Mouse (Mus musculus) heart, postnatal 0 days (tissue): ENCODE measurements around the gene Ttc6.

Experiments
- CTCF ChIP-seq: IDR thresholded peaks from 2 replicates; pipeline ENCODE4 v1.5.1; 2016; ENCODE audit warnings: antibody characterized with exemption, control low read depth, low read depth
- EP300 ChIP-seq: IDR thresholded peaks from 2 replicates; pipeline ENCODE4 v1.6.1; 2016; ENCODE audit warnings: antibody characterized with exemption, low read depth

DNA sequence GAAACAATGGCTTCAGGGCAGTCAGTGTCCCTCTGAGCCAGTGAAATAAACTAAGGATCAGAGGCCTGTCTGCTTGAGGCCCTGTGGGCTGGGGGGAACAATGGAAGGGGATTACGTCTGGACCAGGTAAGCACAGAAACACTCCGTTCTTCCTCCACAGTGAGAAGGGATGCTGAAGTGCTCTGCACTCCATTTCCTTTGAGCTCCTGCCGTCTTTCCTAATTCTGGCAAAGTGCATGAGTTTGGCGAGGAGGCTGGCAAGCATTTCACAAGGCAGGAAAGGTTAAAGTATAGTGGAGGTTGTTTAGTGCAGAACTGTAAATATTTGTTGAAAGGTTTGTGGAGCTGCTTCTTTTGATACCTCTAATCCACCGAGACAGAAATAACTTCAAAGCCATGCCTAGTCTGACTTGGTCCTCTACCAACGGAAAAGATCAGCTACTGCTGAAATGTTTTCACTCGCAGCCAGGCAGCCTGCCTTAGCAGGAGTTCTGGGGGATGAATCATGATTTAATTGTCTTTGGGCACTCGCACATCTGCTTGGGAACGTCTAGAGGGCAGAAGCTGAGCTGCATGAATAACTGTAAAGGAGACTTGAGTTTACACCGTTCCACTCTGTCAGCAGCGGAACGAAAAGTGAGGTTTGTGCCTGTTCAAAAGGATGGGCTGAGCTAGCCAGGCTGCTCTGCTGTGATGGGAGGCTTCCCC is 212.5 kb downstream of the Ttc6 start:
- TF ChIP-seq CTCF (no peak), EP300 (no peak)
